Mouse (Mus musculus): ENCODE measurements at regions not wholly inside any gene's neighbourhood (a gene's known extent, or its start where the extent isn't known, plus 50 kb on each side); places are given as distances from the start of the nearest gene placed in this dataset.

- no peak for DNase-seq (ENCODE audit: low spot score)
Measured at GRCm38 (mm10) chr1:89288921-89289320, 165.7 kb upstream of the Agap1 start.

GRCm38 (mm10) chr1:89296691-89297090, 157.9 kb upstream of the Agap1 start:
- no peak for DNase-seq (ENCODE audit: low spot score)

DNA sequence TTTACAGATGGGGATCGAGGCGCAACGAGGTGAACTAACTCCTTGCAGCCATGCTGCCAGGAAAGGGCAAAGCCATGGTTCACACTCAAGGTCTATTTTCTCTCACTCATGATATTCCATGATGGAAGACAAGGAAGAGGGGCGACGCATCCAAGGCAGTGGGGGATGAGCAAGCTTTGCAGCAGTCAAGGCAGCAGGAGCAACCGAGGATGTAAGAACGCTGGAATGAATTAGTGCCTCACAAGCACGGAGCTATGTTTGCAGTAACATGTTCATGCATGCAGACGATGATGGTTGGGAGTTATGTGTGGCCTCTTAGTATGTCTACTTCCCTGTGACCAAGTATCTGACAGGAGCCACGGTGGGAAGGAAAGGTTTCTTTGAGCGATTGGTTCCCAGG, 156.8 kb upstream of the Agap1 start:
- no peak for DNase-seq (ENCODE audit: low spot score)

DNA sequence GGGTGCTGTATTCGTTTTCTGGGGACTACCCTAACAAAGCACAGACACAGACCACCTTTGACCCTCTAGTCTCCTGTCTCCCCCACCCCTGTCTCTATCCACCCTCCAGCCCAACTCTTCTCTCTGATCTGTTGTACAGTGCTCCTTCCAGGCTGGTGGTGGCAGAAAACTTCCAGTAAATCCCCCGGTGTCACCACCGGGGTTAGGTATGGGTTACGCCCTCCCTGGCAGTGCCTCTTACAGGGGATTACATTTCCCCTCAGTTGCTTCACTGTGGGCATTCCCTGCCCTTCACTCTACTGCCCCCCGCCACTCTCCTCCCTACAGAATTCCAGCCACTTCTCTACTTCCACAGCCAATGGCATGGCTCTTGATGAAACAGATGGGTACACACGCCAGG, 153.5 kb upstream of the Agap1 start:
- DNase-seq (ENCODE audit: low spot score), result no peak

DNA sequence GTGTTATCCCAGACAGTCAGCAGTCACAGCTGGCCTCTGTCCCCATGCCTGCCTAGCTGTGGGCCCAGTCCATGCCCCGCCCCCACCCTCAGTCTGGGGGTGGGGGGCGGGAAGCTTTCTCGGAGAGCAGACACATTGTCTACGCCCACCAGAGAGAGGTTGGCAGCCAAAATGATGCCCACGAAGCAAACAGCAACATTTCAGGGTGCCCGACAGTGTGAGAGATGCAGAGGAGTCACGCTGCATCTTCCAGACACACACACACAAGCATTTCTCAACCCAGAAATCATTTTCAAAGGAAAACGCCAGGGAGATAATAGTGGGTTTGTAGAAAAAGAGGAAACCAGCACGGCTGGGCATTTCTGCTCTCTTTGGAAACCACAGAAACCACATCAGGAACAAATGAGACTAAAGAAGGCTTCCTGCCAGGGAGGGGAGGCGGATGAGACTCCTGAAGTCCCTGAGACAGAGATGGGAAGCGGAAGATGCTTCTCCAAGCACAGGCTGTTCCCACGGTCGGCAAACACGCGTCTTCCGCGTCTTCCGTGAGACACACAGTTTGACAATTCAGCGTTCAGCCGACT, 152.1 kb upstream of the Agap1 start:
- DNase-seq (ENCODE audit: low spot score), result no peak

- DNase-seq (ENCODE audit: low spot score), result no peak
Measured at GRCm38 (mm10) chr1:89305171-89305570, 149.4 kb upstream of the Agap1 start.

- DNase-seq (ENCODE audit: low spot score), result peak; percentile 24
Measured at GRCm38 (mm10) chr1:89308788-89309187, 145.8 kb upstream of the Agap1 start.

DNA sequence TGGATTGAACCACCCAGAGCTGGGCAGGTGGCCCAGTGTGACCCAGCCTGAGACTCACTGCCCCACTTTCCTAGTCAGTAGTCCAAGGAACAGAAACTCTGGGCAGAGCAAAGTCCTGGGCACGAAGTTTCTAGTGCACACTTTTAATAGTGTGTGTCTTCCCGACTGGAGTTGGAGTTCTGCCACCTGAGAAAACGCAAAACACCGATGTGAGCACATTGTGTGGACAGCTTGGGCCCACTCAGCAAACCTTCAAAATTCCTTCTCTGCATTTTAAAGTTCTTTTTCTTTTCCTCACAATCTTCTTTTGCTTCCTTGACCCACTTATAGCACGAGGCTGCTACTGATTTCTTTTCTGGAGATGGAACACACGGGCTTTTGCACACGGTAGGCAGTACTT, 141.5 kb upstream of the Agap1 start:
- DNase-seq (ENCODE audit: low spot score), result no peak

- DNase-seq (ENCODE audit: low spot score), result no peak
Measured at GRCm38 (mm10) chr1:89317897-89318296, 136.7 kb upstream of the Agap1 start.

DNA sequence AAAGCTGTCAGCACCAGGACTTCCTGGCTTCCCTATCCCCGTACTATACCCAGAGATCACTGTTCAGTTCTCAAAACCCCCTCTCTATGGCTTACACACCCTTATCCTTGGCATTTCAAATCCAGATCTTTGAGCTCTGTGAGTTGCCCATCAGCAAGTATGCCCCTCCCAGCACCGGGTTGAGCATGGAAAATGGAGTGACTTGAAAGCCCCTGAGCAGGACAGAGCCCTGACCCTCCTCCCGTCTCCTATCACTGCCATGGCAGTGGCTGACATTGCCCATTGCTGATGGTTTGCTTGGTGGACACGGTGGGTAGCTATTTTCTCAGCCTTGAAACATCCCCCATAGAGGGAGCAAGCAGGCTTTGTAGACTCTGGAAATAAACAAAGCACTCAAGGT, 135.9 kb upstream of the Agap1 start:
- DNase-seq (ENCODE audit: low spot score), result no peak

DNA sequence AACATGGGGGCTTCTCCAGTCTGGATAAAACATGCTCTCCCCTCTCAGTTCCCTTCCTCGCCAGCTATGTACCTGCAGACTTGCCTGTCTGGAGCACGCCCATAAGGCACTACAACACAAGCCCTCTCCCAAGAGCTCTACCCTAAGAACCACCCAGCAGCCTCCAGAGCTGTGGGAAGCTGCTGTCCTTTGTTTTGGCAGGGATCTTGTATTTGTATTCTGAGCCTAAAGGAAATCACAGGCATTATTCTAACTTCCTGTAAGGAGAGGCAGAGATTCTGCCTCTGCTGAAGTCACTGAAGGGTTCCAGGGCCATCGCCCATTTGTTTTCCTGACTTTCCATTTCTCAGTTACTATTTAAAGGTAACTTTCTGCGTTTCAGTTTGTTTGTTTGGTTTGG, 132.0 kb upstream of the Agap1 start:
- no peak for DNase-seq (ENCODE audit: low spot score)

GRCm38 (mm10) chr1:89323091-89323490, 131.5 kb upstream of the Agap1 start:
- peak; percentile 55 for DNase-seq (ENCODE audit: low spot score)

- DNase-seq (ENCODE audit: low spot score), result no peak
Measured at GRCm38 (mm10) chr1:89331352-89331751, 123.3 kb upstream of the Agap1 start.

- DNase-seq (ENCODE audit: low spot score), result no peak
Measured at GRCm38 (mm10) chr1:89332676-89333075, 121.9 kb upstream of the Agap1 start.

DNA sequence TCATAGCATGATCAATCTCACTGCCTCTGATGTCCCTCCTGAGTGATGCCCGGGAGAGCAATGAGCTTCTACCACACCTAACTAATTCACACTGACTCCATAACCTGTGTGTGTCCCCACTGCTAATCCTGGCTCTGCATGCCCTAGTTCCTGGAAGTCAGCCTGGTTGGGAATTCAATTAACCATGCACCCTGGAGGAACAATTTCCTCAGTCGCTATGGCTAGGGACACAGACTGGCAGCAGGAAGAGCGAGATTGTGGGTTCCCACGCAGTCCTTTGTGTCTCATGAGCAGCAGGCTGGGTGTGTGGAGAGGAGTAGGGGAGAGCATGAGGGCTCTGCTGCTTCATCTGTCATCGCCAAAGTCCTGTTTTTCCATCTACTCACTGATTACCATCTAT, 116.7 kb upstream of the Agap1 start:
- DNase-seq (ENCODE audit: low spot score), result no peak

GRCm38 (mm10) chr1:89342794-89343193, 111.8 kb upstream of the Agap1 start:
- no peak for DNase-seq (ENCODE audit: low spot score)

DNA sequence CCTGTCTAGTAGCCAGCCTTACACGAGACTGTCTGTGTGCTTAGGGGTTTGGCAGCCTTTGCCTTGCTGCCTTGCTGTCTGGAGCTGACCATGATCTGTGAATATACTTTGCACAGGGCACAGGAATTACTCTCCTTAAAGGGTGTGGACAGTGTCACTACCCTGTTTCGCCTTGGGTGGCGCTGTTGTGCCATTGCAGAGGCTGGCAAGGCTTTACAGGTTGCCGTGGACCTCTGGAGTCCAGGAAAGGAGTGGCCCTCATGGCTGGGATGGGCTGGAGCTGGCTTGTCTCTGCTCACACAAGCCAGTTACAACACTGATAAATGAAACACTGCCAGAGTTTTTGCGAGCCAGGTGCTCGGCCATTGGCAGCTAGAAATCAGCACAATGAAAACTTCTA, 110.1 kb upstream of the Agap1 start:
- DNase-seq (ENCODE audit: low spot score), result peak; percentile 50

DNA sequence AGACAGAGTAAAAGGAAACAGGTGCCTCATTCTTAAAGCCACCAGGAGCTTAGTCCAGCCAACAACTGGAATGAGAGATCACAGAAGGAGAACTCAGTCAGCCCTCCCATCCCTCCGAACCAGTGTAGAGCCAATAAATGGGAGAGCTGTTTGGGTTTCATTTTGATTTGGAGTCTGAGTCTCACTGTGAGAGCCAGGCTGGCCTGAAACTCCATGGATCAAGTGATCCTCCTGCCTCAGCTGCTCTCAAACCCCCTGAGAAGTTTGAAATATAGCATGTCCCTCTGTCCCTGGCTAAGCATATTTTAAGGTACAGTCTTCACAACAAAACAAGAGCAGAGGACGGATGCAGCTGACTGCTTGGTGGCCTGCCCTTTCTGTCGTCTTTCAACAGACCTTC, 107.3 kb upstream of the Agap1 start:
- DNase-seq (ENCODE audit: low spot score), result no peak

GRCm38 (mm10) chr1:89352936-89353335, 101.7 kb upstream of the Agap1 start:
- DNase-seq (ENCODE audit: low spot score), result no peak

DNA sequence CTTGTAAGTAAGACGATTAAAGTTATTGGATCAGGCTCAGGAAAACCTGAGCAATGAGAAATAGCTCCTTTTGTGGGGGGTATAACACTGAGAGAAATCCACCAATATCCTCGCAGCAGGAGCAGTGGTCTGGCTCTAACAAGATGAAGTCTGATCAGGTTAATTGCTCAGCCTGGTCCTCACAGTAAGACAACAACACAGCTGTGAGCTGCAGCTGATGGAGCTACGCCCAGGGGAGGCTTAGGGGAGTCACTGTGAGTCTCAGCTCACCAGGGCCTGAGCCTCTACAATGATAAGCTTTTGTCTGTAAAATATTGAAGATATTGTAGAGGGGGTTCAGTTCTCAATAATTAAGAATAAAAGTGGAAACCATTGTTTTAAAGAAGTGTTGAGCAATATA, 95.3 kb upstream of the Agap1 start:
- DNase-seq (ENCODE audit: low spot score), result no peak

DNA sequence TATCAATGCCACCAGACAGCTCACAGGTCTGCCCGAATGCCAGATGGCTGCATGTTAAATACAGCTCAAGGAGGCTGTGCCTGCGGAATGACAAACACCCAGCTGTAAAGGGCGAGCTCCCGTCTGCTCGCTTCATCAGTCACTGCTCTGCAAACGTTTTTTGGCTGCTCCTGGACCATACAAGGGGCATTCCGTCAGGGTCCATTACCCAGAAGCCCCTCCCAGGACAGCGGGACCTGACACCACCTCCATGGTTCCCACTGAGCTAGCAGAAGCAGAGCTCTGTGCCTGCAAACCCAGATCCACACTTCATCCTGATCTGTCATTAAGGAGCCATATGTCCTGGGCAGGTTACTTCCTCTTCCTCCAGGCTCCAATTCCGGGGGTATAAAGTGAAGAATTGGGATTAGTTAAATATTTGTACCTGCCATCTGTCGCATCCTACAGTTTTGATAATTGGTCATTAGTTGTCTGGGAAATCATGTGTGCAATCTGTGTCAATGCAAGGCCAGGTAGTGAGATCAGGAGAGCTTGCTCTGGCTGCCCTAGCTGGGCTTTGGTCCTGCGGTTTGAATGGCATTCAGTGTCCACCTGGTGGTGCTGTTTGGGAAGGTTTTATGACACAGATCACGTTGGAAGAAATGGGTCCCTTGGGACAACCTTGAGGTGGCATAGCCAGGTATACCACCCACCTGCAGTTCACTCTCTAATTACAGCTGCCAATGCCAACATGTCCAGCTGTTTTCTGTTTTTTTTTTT, 89.9 kb upstream of the Agap1 start:
- DNase-seq (ENCODE audit: low spot score), result no peak

DNA sequence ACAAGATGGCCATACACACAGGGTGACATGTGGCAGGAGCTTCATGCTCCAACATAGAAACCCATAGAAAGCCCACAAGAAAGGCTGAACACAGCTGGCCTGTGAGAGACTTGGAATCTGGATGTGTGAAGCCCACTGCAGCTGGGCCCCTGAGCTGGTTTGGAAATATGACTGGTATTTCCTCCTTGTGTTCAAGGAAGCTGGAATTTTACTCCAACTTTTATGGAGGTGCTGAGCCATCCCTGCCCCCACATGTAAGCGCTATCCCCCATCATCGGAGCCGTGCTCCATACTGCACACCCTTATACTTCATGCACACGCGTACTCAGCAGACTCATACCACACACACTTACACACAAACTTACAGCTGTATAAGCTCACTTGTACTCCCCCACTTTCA, 87.7 kb upstream of the Agap1 start:
- DNase-seq (ENCODE audit: low spot score), result no peak

DNA sequence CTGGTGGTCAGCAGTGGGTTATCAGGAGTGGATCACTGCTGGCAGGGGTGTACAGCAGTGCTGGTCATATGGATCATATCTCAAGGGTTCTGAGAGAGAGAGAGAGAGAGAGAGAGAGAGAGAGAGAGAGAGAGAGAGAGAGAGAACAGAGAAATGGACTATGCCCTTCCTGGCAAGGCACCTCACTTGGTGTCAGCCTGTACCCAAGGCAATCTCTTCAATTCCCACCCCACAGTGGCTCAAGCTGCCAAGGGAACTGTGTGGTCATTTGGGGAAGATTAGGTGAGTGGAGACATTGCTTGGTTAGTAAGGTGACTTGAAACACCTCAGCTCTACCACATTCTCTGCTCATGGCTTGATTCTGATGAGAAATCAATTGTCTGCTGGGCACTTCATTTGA, 80.8 kb upstream of the Agap1 start:
- DNase-seq (ENCODE audit: low spot score), result no peak

GRCm38 (mm10) chr1:89374271-89374670, 80.3 kb upstream of the Agap1 start:
- DNase-seq (ENCODE audit: low spot score), result no peak
